Mouse (Mus musculus) midbrain, embryonic 12.5 days (tissue): ENCODE measurements at regions not wholly inside any gene's neighbourhood (a gene's known extent, or its start where the extent isn't known, plus 50 kb on each side); places are given as distances from the start of the nearest gene placed in this dataset.

Experiments used
- ATAC-seq: fragments of 200-750 bp; cut with Nextera tagmentation; 2 replicates; pipeline ENCODE4 v1.8.0; 2017; ENCODE audit warnings: low read depth, moderate TSS enrichment, moderate library complexity; ENCODE audit not compliant: low FRiP score
- H3K27ac ChIP-seq: fragments of 300-500 bp; sonication (generic); replicated peaks from 2 replicates; pipeline ENCODE4 v1.5.1; 2016; ENCODE audit warnings: mild to moderate bottlenecking
- H3K27me3 ChIP-seq: fragments of 300-500 bp; sonication (generic); 2 replicates; pipeline ENCODE4 v1.6.1; 2016; ENCODE audit warnings: mild to moderate bottlenecking
- H3K36me3 ChIP-seq: fragments of 300-500 bp; sonication (generic); 2 replicates; pipeline ENCODE4 v1.6.1; 2016
- H3K4me1 ChIP-seq: fragments of 300-500 bp; sonication (generic); 2 replicates; pipeline ENCODE4 v1.6.1; 2016
- H3K4me2 ChIP-seq: fragments of 300-500 bp; sonication (generic); replicated peaks from 2 replicates; pipeline ENCODE4 v1.6.1; 2016; ENCODE audit warnings: mild to moderate bottlenecking, moderate library complexity
- H3K4me3 ChIP-seq: fragments of 300-500 bp; sonication (generic); 2 replicates; pipeline ENCODE4 v1.5.1; 2016; ENCODE audit warnings: mild to moderate bottlenecking
- H3K9ac ChIP-seq: fragments of 300-500 bp; sonication (generic); replicated peaks from 2 replicates; pipeline ENCODE4 v1.6.1; 2016; ENCODE audit warnings: mild to moderate bottlenecking, moderate library complexity
- H3K9me3 ChIP-seq: fragments of 300-500 bp; sonication (generic); 2 replicates; pipeline ENCODE4 v1.6.1; 2016; ENCODE audit warnings: mild to moderate bottlenecking
- WGBS: fragments of 180-500 bp; shearing (Covaris S2); methylation state at CpG from one replicate; pipeline ENCODE4 v1.1.7; 2016; 5-methylcytosine and 5-hydroxymethylcytosine counted together

- no peak for ATAC-seq
- Histone ChIP-seq H3K4me2 (no peak overlapping the region), H3K4me1 (no peaks in the 10 kb centered on the region), H3K27me3 (no peaks in the 10 kb centered on the region), H3K27ac (no peak overlapping the region), H3K36me3 (no peaks in the 10 kb centered on the region), H3K4me3 (no peak overlapping the region), H3K9me3 (no peaks in the 10 kb centered on the region), H3K9ac (no peak overlapping the region)
- 90% methylated on average over 2 of the region's 2 CpGs for WGBS
Measured at GRCm38 (mm10) chr9:84304398-84304797, 379.5 kb downstream of the Bckdhb start.

- H3K36me3 ChIP-seq: no peaks in the 10 kb centered on the region
- peak; percentile 47; the same call in 1 of the 2 replicates for ATAC-seq
- H3K9ac ChIP-seq: no peak overlapping the region
- no peak overlapping the region for H3K4me3 ChIP-seq
- H3K4me2 ChIP-seq: no peak overlapping the region
- no peaks in the 10 kb centered on the region for H3K9me3 ChIP-seq
- H3K27me3 ChIP-seq: no peaks in the 10 kb centered on the region
- 73% methylated on average over 2 of the region's 2 CpGs for WGBS
- peaks cover 3% of the 10 kb centered on the region; the same call in 1 of the 2 replicates for H3K4me1 ChIP-seq
- no peak overlapping the region for H3K27ac ChIP-seq
Measured at GRCm38 (mm10) chr9:84318811-84319210, 393.9 kb downstream of the Bckdhb start.

GRCm38 (mm10) chr9:84319338-84319737 is 394.4 kb downstream of the Bckdhb start:
- Histone ChIP-seq H3K36me3 (no peaks in the 10 kb centered on the region), H3K27me3 (no peaks in the 10 kb centered on the region), H3K4me3 (no peak overlapping the region), H3K27ac (no peak overlapping the region), H3K4me1 (peaks cover 3% of the 10 kb centered on the region; the same call in 1 of the 2 replicates), H3K9me3 (no peaks in the 10 kb centered on the region), H3K4me2 (no peak overlapping the region), H3K9ac (no peak overlapping the region)
- WGBS: 58% methylated on average over 2 of the region's 2 CpGs
- peak; percentile 44; the same call in 1 of the 2 replicates for ATAC-seq

GRCm38 (mm10) chr9:84323145-84323544 is 398.2 kb downstream of the Bckdhb start:
- Histone ChIP-seq H3K4me3 (no peak overlapping the region), H3K27me3 (no peaks in the 10 kb centered on the region), H3K4me1 (peaks cover 3% of the 10 kb centered on the region; the same call in 1 of the 2 replicates), H3K9ac (no peak overlapping the region), H3K36me3 (no peaks in the 10 kb centered on the region), H3K27ac (no peak overlapping the region), H3K9me3 (no peaks in the 10 kb centered on the region), H3K4me2 (no peak overlapping the region)
- 70% methylated on average over 2 of the region's 2 CpGs for WGBS
- no peak for ATAC-seq

GRCm38 (mm10) chr9:84331083-84331602 is 406.2 kb downstream of the Bckdhb start:
- ATAC-seq: no peak
- Histone ChIP-seq H3K4me1 (no peaks in the 10 kb centered on the region), H3K9me3 (no peaks in the 10 kb centered on the region)

GRCm38 (mm10) chr9:84343435-84344095 is 418.6 kb downstream of the Bckdhb start:
- H3K27ac ChIP-seq: no peak overlapping the region
- 23% methylated on average over 7 of the region's 7 CpGs for WGBS
- no peak overlapping the region for H3K4me2 ChIP-seq
- H3K4me1 ChIP-seq: peaks cover 3% of the 10 kb centered on the region
- no peak overlapping the region for H3K9ac ChIP-seq
- no peaks in the 10 kb centered on the region for H3K27me3 ChIP-seq
- no peaks in the 10 kb centered on the region for H3K36me3 ChIP-seq
- peak; percentile 92 for ATAC-seq
- H3K4me3 ChIP-seq: no peak overlapping the region
- no peaks in the 10 kb centered on the region for H3K9me3 ChIP-seq

More at GRCm38 (mm10) chr9:84331083-84331602, 406.2 kb downstream of the Bckdhb start:
- H3K9ac ChIP-seq: no peak overlapping the region
- no peak overlapping the region for H3K4me3 ChIP-seq
- H3K27me3 ChIP-seq: no peaks in the 10 kb centered on the region
- WGBS: 73% methylated on average over 4 of the region's 4 CpGs
- H3K36me3 ChIP-seq: no peaks in the 10 kb centered on the region
- H3K4me2 ChIP-seq: no peak overlapping the region
- H3K27ac ChIP-seq: no peak overlapping the region

- peak; percentile 16; the same call in 1 of the 2 replicates for ATAC-seq
- WGBS: 37% methylated on average over 2 of the region's 2 CpGs
Measured at GRCm38 (mm10) chr9:84350223-84350622, 425.3 kb downstream of the Bckdhb start.

GRCm38 (mm10) chr9:84354409-84354808 is 429.5 kb downstream of the Bckdhb start:
- H3K9ac ChIP-seq: no peak overlapping the region
- no peaks in the 10 kb centered on the region for H3K27me3 ChIP-seq
- no peak overlapping the region for H3K4me3 ChIP-seq
- WGBS: 61% methylated on average over 2 of the region's 2 CpGs
- no peaks in the 10 kb centered on the region for H3K36me3 ChIP-seq
- no peak for ATAC-seq
- H3K4me2 ChIP-seq: no peak overlapping the region
- no peak overlapping the region for H3K27ac ChIP-seq
- H3K4me1 ChIP-seq: no peaks in the 10 kb centered on the region; the same call in 1 of the 2 replicates
- H3K9me3 ChIP-seq: no peaks in the 10 kb centered on the region

More at GRCm38 (mm10) chr9:84350223-84350622, 425.3 kb downstream of the Bckdhb start:
- Histone ChIP-seq H3K36me3 (no peaks in the 10 kb centered on the region), H3K9ac (no peak overlapping the region), H3K4me1 (no peaks in the 10 kb centered on the region; the same call in 1 of the 2 replicates), H3K4me2 (no peak overlapping the region), H3K27ac (no peak overlapping the region), H3K4me3 (no peak overlapping the region), H3K9me3 (no peaks in the 10 kb centered on the region), H3K27me3 (no peaks in the 10 kb centered on the region)

- Histone ChIP-seq H3K9ac (no peak overlapping the region), H3K4me3 (no peak overlapping the region), H3K4me1 (no peaks in the 10 kb centered on the region), H3K9me3 (no peaks in the 10 kb centered on the region), H3K27ac (no peak overlapping the region), H3K27me3 (no peaks in the 10 kb centered on the region), H3K36me3 (no peaks in the 10 kb centered on the region), H3K4me2 (no peak overlapping the region)
- WGBS: 96% methylated on average over 2 of the region's 2 CpGs
- no peak for ATAC-seq
Measured at GRCm38 (mm10) chr9:84356167-84356566, 431.2 kb downstream of the Bckdhb start.

- no peak overlapping the region for H3K4me2 ChIP-seq
- H3K36me3 ChIP-seq: no peaks in the 10 kb centered on the region
- H3K9ac ChIP-seq: no peak overlapping the region
- H3K4me1 ChIP-seq: no peaks in the 10 kb centered on the region
- WGBS: 67% methylated on average over 3 of the region's 3 CpGs
- no peaks in the 10 kb centered on the region for H3K27me3 ChIP-seq
- H3K27ac ChIP-seq: no peak overlapping the region
- no peak overlapping the region for H3K4me3 ChIP-seq
- no peaks in the 10 kb centered on the region for H3K9me3 ChIP-seq
- no peak for ATAC-seq
Measured at GRCm38 (mm10) chr9:84359879-84360278, 434.9 kb downstream of the Bckdhb start.

GRCm38 (mm10) chr9:84360484-84360883 is 435.5 kb downstream of the Bckdhb start:
- Histone ChIP-seq H3K4me1 (no peaks in the 10 kb centered on the region), H3K27ac (no peak overlapping the region), H3K36me3 (no peaks in the 10 kb centered on the region), H3K9me3 (no peaks in the 10 kb centered on the region), H3K27me3 (no peaks in the 10 kb centered on the region), H3K4me2 (no peak overlapping the region), H3K4me3 (no peak overlapping the region), H3K9ac (no peak overlapping the region)
- 65% methylated on average over 4 of the region's 4 CpGs for WGBS
- no peak; the same call in 1 of the 2 replicates for ATAC-seq

- H3K9ac ChIP-seq: no peak overlapping the region
- H3K27ac ChIP-seq: no peak overlapping the region
- WGBS: 89% methylated on average over 5 of the region's 5 CpGs
Measured at GRCm38 (mm10) chr9:84363478-84363877, 438.5 kb downstream of the Bckdhb start.

More at GRCm38 (mm10) chr9:84363478-84363877, 438.5 kb downstream of the Bckdhb start:
- Histone ChIP-seq H3K9me3 (no peaks in the 10 kb centered on the region), H3K36me3 (no peaks in the 10 kb centered on the region), H3K4me1 (no peaks in the 10 kb centered on the region), H3K4me2 (no peak overlapping the region), H3K4me3 (no peak overlapping the region), H3K27me3 (no peaks in the 10 kb centered on the region)
- ATAC-seq: no peak
